Mouse (Mus musculus) stomach, embryonic 15.5 days (tissue): ENCODE measurements at regions not wholly inside any gene's neighbourhood (a gene's known extent, or its start where the extent isn't known, plus 50 kb on each side); places are given as distances from the start of the nearest gene placed in this dataset.

Source experiments
- ATAC-seq: fragments of 200-750 bp; cut with Nextera tagmentation; 2 replicates; pipeline ENCODE4 v1.8.0; 2017; ENCODE audit warnings: low read depth, moderate number of reproducible peaks, moderate TSS enrichment; ENCODE audit not compliant: insufficient read depth, low FRiP score
- H3K27ac ChIP-seq: fragments of 300-500 bp; sonication (generic); 2 replicates; pipeline ENCODE4 v1.5.1; 2015; ENCODE audit warnings: mild to moderate bottlenecking, inconsistent platforms
- H3K27me3 ChIP-seq: fragments of 300-500 bp; sonication (generic); replicated peaks from 2 replicates; pipeline ENCODE4 v1.6.1; 2015; ENCODE audit warnings: inconsistent platforms
- H3K36me3 ChIP-seq: fragments of 300-500 bp; sonication (generic); 2 replicates; pipeline ENCODE4 v1.6.1; 2015; ENCODE audit warnings: inconsistent platforms
- H3K4me1 ChIP-seq: fragments of 300-500 bp; sonication (generic); 2 replicates; pipeline ENCODE4 v1.6.1; 2015; ENCODE audit warnings: inconsistent platforms
- H3K4me2 ChIP-seq: fragments of 300-500 bp; sonication (generic); 2 replicates; pipeline ENCODE4 v1.6.1; 2015; ENCODE audit warnings: mild to moderate bottlenecking, inconsistent platforms
- H3K4me3 ChIP-seq: fragments of 300-500 bp; sonication (generic); replicated peaks from 2 replicates; pipeline ENCODE4 v1.5.1; 2015; ENCODE audit warnings: inconsistent platforms
- H3K9ac ChIP-seq: fragments of 300-500 bp; sonication (generic); 2 replicates; pipeline ENCODE4 v1.6.1; 2015; ENCODE audit warnings: inconsistent platforms
- H3K9me3 ChIP-seq: fragments of 300-500 bp; sonication (generic); 2 replicates; pipeline ENCODE4 v1.6.1; 2016; ENCODE audit warnings: inconsistent platforms
- WGBS: fragments of 180-500 bp; shearing (Covaris S2); methylation state at CpG from one replicate; pipeline ENCODE4 v1.1.7; 2015; 5-methylcytosine and 5-hydroxymethylcytosine counted together

- no peak for ATAC-seq
- 57% methylated on average over 4 of the region's 4 CpGs for WGBS
- Histone ChIP-seq H3K4me1 (no peaks in the 10 kb centered on the region), H3K4me2 (no peak overlapping the region), H3K9ac (no peak overlapping the region), H3K27me3 (no peaks in the 10 kb centered on the region), H3K36me3 (no peaks in the 10 kb centered on the region), H3K9me3 (no peaks in the 10 kb centered on the region), H3K27ac (no peak overlapping the region), H3K4me3 (no peak overlapping the region)
These were observed 302.1 kb downstream of the Etaa1 start for GRCm38 (mm10) chr11:17651389-17652156.

- no peak overlapping the region for H3K4me2 ChIP-seq
- H3K4me3 ChIP-seq = no peak overlapping the region
- H3K27ac ChIP-seq = no peak overlapping the region
- no peak for ATAC-seq
- 84% methylated on average over 2 of the region's 2 CpGs for WGBS
- H3K4me1 ChIP-seq = no peaks in the 10 kb centered on the region
- no peak overlapping the region for H3K9ac ChIP-seq
- H3K9me3 ChIP-seq = no peaks in the 10 kb centered on the region
- H3K36me3 ChIP-seq = no peaks in the 10 kb centered on the region
- no peaks in the 10 kb centered on the region for H3K27me3 ChIP-seq
These were observed 297.8 kb downstream of the Etaa1 start for GRCm38 (mm10) chr11:17655840-17656239.

DNA sequence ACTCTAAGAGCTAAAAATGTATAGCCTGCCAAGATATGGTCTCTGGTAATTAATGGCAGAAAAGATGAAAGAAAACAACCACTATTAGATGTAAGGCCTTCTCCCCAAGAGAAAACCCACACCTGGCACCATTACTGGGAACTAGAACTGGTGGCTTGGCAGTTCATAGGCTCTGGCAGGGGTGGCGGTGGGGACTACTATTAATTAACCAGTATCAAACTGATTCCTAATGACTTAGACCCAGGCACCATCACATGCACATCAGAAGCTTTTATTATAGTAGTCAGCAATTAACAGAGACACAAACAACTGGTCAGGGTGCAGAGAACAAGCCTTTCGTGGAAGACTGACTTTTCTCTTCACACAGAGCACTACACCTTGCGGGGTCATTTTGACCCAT, 296.0 kb downstream of the Etaa1 start:
- WGBS = 89% methylated on average over 3 of the region's 3 CpGs
- H3K4me1 ChIP-seq = no peaks in the 10 kb centered on the region

GRCm38 (mm10) chr11:17658289-17658688, 295.4 kb downstream of the Etaa1 start:
- WGBS = 78% methylated on average over 3 of the region's 3 CpGs

More for the DNA sequence above, 296.0 kb downstream of the Etaa1 start:
- no peaks in the 10 kb centered on the region for H3K9me3 ChIP-seq
- no peak overlapping the region for H3K27ac ChIP-seq
- H3K4me3 ChIP-seq = no peak overlapping the region
- no peak for ATAC-seq
- no peak overlapping the region for H3K4me2 ChIP-seq
- H3K9ac ChIP-seq = no peak overlapping the region
- H3K36me3 ChIP-seq = no peaks in the 10 kb centered on the region
- H3K27me3 ChIP-seq = no peaks in the 10 kb centered on the region

DNA sequence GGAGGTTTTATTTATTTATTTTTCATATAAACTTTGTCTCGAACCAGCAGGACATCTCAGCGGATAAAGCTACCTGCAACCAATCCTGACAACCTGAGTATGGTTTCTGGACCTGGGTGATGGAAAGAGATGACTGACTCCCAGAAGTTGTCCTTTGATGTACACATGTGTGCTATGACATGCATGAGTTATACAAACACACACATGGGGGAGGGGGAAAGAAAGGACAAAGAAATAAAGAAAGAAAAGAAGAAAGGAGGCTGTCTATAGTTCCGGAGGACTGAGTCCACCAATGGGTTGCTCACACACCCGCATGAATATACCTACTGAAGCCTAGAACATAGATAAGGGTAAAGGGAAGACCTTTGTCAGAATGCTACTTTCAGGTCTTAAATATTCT, 295.0 kb downstream of the Etaa1 start:
- 81% methylated on average over 4 of the region's 4 CpGs for WGBS

More at GRCm38 (mm10) chr11:17658289-17658688, 295.4 kb downstream of the Etaa1 start:
- H3K27ac ChIP-seq = no peak overlapping the region
- no peak for ATAC-seq
- no peak overlapping the region for H3K4me3 ChIP-seq
- H3K4me1 ChIP-seq = no peaks in the 10 kb centered on the region
- H3K27me3 ChIP-seq = no peaks in the 10 kb centered on the region
- no peak overlapping the region for H3K4me2 ChIP-seq
- no peaks in the 10 kb centered on the region for H3K9me3 ChIP-seq
- no peaks in the 10 kb centered on the region for H3K36me3 ChIP-seq
- no peak overlapping the region for H3K9ac ChIP-seq

DNA sequence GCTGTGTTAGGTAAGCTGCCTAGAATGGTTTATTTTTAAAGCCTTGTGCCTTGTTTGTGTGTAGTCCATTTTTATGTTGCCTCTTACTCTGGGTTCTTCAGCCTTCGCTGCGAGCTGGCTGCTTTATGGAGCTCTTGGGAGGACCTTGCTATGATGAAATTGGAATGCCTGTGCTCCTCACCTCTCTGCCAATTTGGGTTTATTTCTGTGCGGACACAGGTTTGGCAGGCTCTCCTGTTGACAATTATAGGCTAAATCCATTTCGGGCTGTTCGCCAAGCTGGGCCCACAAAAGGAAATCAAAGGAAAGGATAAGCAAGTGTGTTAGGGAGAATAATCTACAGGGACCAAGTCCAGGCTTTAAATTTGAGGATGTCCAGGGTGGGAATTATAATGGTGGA, 289.8 kb downstream of the Etaa1 start:
- H3K9me3 ChIP-seq = no peaks in the 10 kb centered on the region
- H3K27ac ChIP-seq = 0 out of 2 replicates have a peak overlapping the region, but pooled peaks have one; percentile 5
- WGBS = 60% methylated on average over 5 of the region's 5 CpGs
- no peak overlapping the region for H3K4me3 ChIP-seq
- H3K9ac ChIP-seq = no peak overlapping the region
- no peaks in the 10 kb centered on the region for H3K36me3 ChIP-seq
- ATAC-seq = no peak
- no peaks in the 10 kb centered on the region for H3K4me1 ChIP-seq
- H3K27me3 ChIP-seq = no peaks in the 10 kb centered on the region
- H3K4me2 ChIP-seq = no peak overlapping the region

More for the DNA sequence above, 295.0 kb downstream of the Etaa1 start:
- H3K4me3 ChIP-seq = no peak overlapping the region
- ATAC-seq = no peak
- H3K27ac ChIP-seq = no peak overlapping the region
- no peaks in the 10 kb centered on the region for H3K9me3 ChIP-seq
- H3K9ac ChIP-seq = no peak overlapping the region
- no peak overlapping the region for H3K4me2 ChIP-seq
- no peaks in the 10 kb centered on the region for H3K27me3 ChIP-seq
- no peaks in the 10 kb centered on the region for H3K4me1 ChIP-seq
- no peaks in the 10 kb centered on the region for H3K36me3 ChIP-seq

- no peaks in the 10 kb centered on the region for H3K9me3 ChIP-seq
- H3K27ac ChIP-seq = peak overlapping the region; percentile 44; the same call in 1 of the 2 replicates
- WGBS = 53% methylated on average over 11 of the region's 11 CpGs
- H3K9ac ChIP-seq = no peak overlapping the region
- no peak for ATAC-seq
- H3K4me2 ChIP-seq = no peak overlapping the region
- no peaks in the 10 kb centered on the region for H3K27me3 ChIP-seq
- H3K36me3 ChIP-seq = no peaks in the 10 kb centered on the region
- H3K4me1 ChIP-seq = no peaks in the 10 kb centered on the region
- H3K4me3 ChIP-seq = no peak overlapping the region
These were observed 287.8 kb downstream of the Etaa1 start for GRCm38 (mm10) chr11:17665624-17666552.

GRCm38 (mm10) chr11:17680998-17681397, 272.7 kb downstream of the Etaa1 start:
- Histone ChIP-seq H3K4me1 (0 out of 2 replicates have a peak, but pooled peaks cover 2% of the 10 kb centered on the region), H3K4me2 (no peak overlapping the region), H3K27ac (no peak overlapping the region), H3K9me3 (no peaks in the 10 kb centered on the region), H3K36me3 (no peaks in the 10 kb centered on the region), H3K9ac (no peak overlapping the region), H3K4me3 (no peak overlapping the region), H3K27me3 (no peaks in the 10 kb centered on the region)
- ATAC-seq = no peak
- 62% methylated on average over 4 of the region's 4 CpGs for WGBS

- H3K9me3 ChIP-seq = no peaks in the 10 kb centered on the region
- H3K9ac ChIP-seq = no peak overlapping the region
- no peaks in the 10 kb centered on the region for H3K36me3 ChIP-seq
- H3K27ac ChIP-seq = no peak overlapping the region; the same call in 1 of the 2 replicates
- 0 out of 2 replicates have a peak, but pooled peaks cover 2% of the 10 kb centered on the region for H3K4me1 ChIP-seq
- ATAC-seq = no peak
- H3K4me3 ChIP-seq = no peak overlapping the region
- no peak overlapping the region for H3K4me2 ChIP-seq
- WGBS = 32% methylated on average over 4 of the region's 4 CpGs
- no peaks in the 10 kb centered on the region for H3K27me3 ChIP-seq
These were observed 268.0 kb downstream of the Etaa1 start for GRCm38 (mm10) chr11:17685711-17686113.

GRCm38 (mm10) chr11:17686806-17687205, 266.9 kb downstream of the Etaa1 start:
- H3K27ac ChIP-seq = peak overlapping the region; percentile 21
- no peak overlapping the region for H3K4me2 ChIP-seq
- no peaks in the 10 kb centered on the region for H3K36me3 ChIP-seq
- no peak for ATAC-seq
- no peak overlapping the region for H3K9ac ChIP-seq
- H3K27me3 ChIP-seq = no peaks in the 10 kb centered on the region
- H3K4me1 ChIP-seq = 0 out of 2 replicates have a peak, but pooled peaks cover 2% of the 10 kb centered on the region
- WGBS = 48% methylated on average over 2 of the region's 2 CpGs
- no peaks in the 10 kb centered on the region for H3K9me3 ChIP-seq
- H3K4me3 ChIP-seq = no peak overlapping the region

GRCm38 (mm10) chr11:17694145-17694544, 259.5 kb downstream of the Etaa1 start:
- no peak overlapping the region for H3K4me2 ChIP-seq
- H3K9ac ChIP-seq = no peak overlapping the region
- no peak for ATAC-seq
- H3K9me3 ChIP-seq = no peaks in the 10 kb centered on the region
- H3K36me3 ChIP-seq = no peaks in the 10 kb centered on the region
- no peak overlapping the region for H3K27ac ChIP-seq
- WGBS = 59% methylated on average over 2 of the region's 2 CpGs
- H3K4me3 ChIP-seq = no peak overlapping the region
- no peaks in the 10 kb centered on the region for H3K4me1 ChIP-seq
- no peaks in the 10 kb centered on the region for H3K27me3 ChIP-seq

DNA sequence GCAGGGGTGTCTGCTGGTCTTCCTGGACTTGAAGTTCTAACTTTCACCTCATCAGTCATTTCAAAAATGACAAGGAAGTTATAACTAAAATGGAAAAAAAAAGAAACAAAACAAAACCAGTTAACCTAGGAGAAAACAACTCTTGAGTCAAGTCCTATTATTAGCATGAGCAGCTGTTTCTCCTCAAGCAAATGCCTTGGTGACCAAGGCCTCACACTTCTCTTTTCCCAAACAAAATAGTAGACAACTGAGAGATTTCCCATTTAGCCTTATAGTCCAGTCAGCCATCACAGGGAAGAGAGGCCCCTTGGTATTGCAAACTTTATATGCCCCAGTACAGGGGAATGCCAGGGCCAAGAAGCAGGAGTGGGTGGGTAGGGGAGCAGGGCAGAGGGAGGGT, 244.9 kb downstream of the Etaa1 start:
- no peaks in the 10 kb centered on the region for H3K9me3 ChIP-seq
- no peak overlapping the region for H3K9ac ChIP-seq
- no peak overlapping the region for H3K27ac ChIP-seq
- H3K4me1 ChIP-seq = no peaks in the 10 kb centered on the region
- H3K27me3 ChIP-seq = no peaks in the 10 kb centered on the region
- H3K4me3 ChIP-seq = no peak overlapping the region
- no peak for ATAC-seq
- H3K4me2 ChIP-seq = no peak overlapping the region
- no peaks in the 10 kb centered on the region for H3K36me3 ChIP-seq
